Mouse (Mus musculus) lung, embryonic 16.5 days (tissue): ENCODE measurements around the gene Dld. TPM values are rescaled to one million over a fixed set of nuclear protein-coding genes. Genes with fewer than 3 reads are reported as not detected.
A peak's percentile ranks its signal among the peaks of the same experiment; 100 is the strongest.

Source experiments
- ATAC-seq: fragments of 200-750 bp; cut with Nextera tagmentation; 2 replicates; pipeline ENCODE4 v1.8.0; 2017; ENCODE audit warnings: low read depth, mild to moderate bottlenecking, moderate library complexity
- H3K27ac ChIP-seq: fragments of 300-500 bp; sonication (generic); 2 replicates; pipeline ENCODE4 v1.5.1; 2014; ENCODE audit warnings: mild to moderate bottlenecking, control low read depth, low read length
- H3K27me3 ChIP-seq: fragments of 300-500 bp; sonication (generic); 2 replicates; pipeline ENCODE4 v1.6.1; 2014; ENCODE audit warnings: low read depth, low read length, mixed read lengths; ENCODE audit not compliant: control insufficient read depth, insufficient read depth
- H3K36me3 ChIP-seq: fragments of 300-500 bp; sonication (generic); 2 replicates; pipeline ENCODE4 v1.6.1; 2014; ENCODE audit warnings: low read length; ENCODE audit not compliant: control insufficient read depth, insufficient read depth
- H3K4me1 ChIP-seq: fragments of 300-500 bp; sonication (generic); replicated peaks from 2 replicates; pipeline ENCODE4 v1.6.1; 2014; ENCODE audit warnings: low read length, mixed read lengths; ENCODE audit not compliant: control insufficient read depth, insufficient read depth
- H3K4me2 ChIP-seq: fragments of 300-500 bp; sonication (generic); 2 replicates; pipeline ENCODE4 v1.6.1; 2014; ENCODE audit warnings: low read depth, low read length, control low read depth
- H3K4me3 ChIP-seq: fragments of 300-500 bp; sonication (generic); 2 replicates; pipeline ENCODE4 v1.5.1; 2014; ENCODE audit warnings: mild to moderate bottlenecking, low read length, control low read depth
- H3K9ac ChIP-seq: fragments of 300-500 bp; sonication (generic); 2 replicates; pipeline ENCODE4 v1.6.1; 2014; ENCODE audit warnings: low read length, control low read depth
- H3K9me3 ChIP-seq: fragments of 300-500 bp; sonication (generic); 2 replicates; pipeline ENCODE4 v1.6.1; 2016; ENCODE audit warnings: low read length; ENCODE audit not compliant: control insufficient read depth
- WGBS: fragments of 180-500 bp; shearing (Covaris S2); extraction: QIAGEN DNeasy Blood & Tissue Kit; methylation state at CpG from one replicate; pipeline ENCODE4 v1.1.7; 2014; 5-methylcytosine and 5-hydroxymethylcytosine counted together
- polyA plus RNA-seq: library from polyadenylated mRNA; unstranded; fragments of >200 nt; fragmentation: Nextera tagmentation; extraction: Ambion mirVana; gene quantifications from 2 replicates; pipeline ENCODE4 v1.2.1, GENCODE M21; 2015

The Dld gene
- polyA plus RNA-seq, 1 experiment from 2014 or later = 121 TPM

DNA sequence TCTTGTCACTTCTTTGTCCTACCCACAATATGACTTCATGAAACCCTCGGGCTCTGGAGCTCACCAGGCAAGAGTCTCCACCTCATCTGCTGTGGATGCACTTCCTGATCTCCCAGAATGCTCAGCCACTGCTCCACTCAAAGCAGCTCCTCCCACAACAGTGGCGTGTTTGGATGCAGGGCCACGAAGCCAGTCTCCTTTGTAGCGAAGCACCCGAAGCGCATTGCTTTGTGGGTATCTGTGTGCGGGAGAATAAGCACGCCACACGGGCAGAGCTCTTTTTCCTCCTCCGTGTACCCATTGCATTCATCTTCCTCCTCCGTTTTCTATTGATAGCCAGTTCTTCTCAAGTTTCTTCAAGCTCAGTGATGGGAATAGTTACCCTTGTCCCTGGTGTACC, 26.0 kb upstream of the Dld start:
- Histone ChIP-seq H3K27me3 (no peaks in the 10 kb centered on the region), H3K27ac (no peak overlapping the region), H3K9ac (no peak overlapping the region), H3K9me3 (no peaks in the 10 kb centered on the region), H3K36me3 (no peaks in the 10 kb centered on the region), H3K4me1 (peaks cover 16% of the 10 kb centered on the region), H3K4me3 (peak overlapping the region; percentile 10; the same call in 1 of the 2 replicates), H3K4me2 (peak overlapping the region; percentile 66)
- no peak for ATAC-seq
- 47% methylated on average over 11 of the region's 11 CpGs for WGBS

DNA sequence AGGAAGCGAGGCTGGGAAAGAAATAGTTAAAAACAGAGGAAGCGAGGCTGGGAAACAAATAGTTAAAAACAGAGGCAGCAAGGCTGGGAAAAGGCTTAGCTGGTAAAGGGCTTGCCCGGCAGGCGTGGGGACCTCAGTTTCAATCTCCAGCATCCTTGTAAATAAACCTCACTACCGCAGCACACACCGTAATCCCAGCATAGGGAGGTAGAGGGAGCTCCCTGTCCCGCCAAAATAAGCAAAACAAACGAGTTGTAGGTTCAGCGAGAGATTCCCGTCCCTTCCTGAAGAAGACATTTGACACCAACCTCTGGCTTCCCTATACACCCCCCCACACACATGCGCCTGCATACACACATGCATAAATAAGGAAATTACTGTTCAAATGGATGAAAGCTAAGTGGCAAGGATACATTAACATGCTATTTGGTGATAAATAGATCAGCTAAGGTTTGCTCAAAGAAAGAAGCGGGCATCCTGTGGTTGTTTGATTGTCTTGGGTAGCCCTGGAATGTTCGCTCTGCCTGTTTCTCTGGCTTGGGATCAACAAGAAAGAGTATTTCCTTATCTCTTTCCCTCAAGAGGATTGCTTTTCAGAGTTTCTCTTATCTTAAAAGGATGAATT, 25.2 kb upstream of the Dld start:
- Histone ChIP-seq H3K9ac (peak overlapping the region; percentile 48), H3K27ac (no peak overlapping the region), H3K4me2 (peak overlapping the region; percentile 66), H3K4me1 (peaks cover 14% of the 10 kb centered on the region), H3K27me3 (no peaks in the 10 kb centered on the region), H3K4me3 (peak overlapping the region; percentile 31), H3K9me3 (no peaks in the 10 kb centered on the region), H3K36me3 (no peaks in the 10 kb centered on the region)
- 5% methylated on average over 13 of the region's 13 CpGs for WGBS
- peak; percentile 34; the same call in 1 of the 2 replicates for ATAC-seq

GRCm38 (mm10) chr12:31375283-31375615, 24.0 kb upstream of the Dld start:
- H3K4me3 ChIP-seq = no peak overlapping the region
- no peak for ATAC-seq
- 62% methylated on average over 4 of the region's 4 CpGs for WGBS

GRCm38 (mm10) chr12:31374603-31375282, 23.5 kb upstream of the Dld start:
- Histone ChIP-seq H3K4me2 (no peak overlapping the region), H3K9ac (no peak overlapping the region), H3K9me3 (no peaks in the 10 kb centered on the region), H3K36me3 (no peaks in the 10 kb centered on the region), H3K27ac (no peak overlapping the region), H3K4me1 (peaks cover 14% of the 10 kb centered on the region), H3K27me3 (no peaks in the 10 kb centered on the region), H3K4me3 (no peak overlapping the region)
- 31% methylated on average over 9 of the region's 9 CpGs for WGBS
- ATAC-seq = peak; percentile 66

More at GRCm38 (mm10) chr12:31375283-31375615, 24.0 kb upstream of the Dld start:
- Histone ChIP-seq H3K27ac (no peak overlapping the region), H3K4me1 (peaks cover 14% of the 10 kb centered on the region), H3K27me3 (no peaks in the 10 kb centered on the region), H3K9me3 (no peaks in the 10 kb centered on the region), H3K4me2 (no peak overlapping the region), H3K9ac (no peak overlapping the region), H3K36me3 (no peaks in the 10 kb centered on the region)

DNA sequence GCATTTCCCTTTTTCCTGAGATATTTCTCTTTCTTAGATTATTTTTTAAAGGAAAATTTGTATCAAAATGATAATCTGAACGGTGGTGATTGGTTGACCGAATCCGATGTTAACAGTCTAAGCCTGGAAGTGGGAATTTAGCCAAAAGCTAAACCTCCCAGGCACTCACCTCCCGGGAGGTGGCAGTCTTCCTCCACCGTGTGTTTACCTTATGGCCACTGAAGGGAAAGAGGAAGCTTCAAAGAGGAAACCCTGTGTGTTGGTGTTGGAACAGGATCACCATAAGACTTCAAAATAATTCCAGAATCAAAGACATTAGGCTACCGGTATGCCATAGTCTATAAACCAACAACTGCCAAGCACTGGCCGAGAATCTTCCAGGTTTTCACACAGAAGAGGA, 18.4 kb upstream of the Dld start:
- no peak overlapping the region for H3K9ac ChIP-seq
- WGBS = 63% methylated on average over 7 of the region's 7 CpGs
- ATAC-seq = no peak

DNA sequence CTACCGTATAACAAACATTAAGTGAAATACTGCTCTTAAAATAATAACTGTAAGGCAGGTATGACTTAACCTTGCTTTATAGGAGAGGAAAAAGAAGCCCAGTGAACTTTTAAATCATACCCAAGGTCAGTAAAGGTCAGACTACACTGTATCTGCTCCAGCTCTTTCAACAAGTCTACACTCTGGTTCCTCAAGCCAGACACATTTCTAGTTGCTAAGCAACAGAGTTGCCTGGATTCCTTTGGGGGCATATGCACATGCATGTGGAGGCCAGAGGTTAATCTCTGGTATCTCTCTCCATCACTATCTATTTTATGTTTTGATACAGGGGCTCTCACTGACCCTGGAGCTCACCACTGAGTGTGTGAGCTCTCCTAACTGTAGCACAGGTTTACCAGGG, 17.9 kb upstream of the Dld start:
- Histone ChIP-seq H3K4me3 (no peak overlapping the region), H3K9me3 (no peaks in the 10 kb centered on the region), H3K4me1 (no peaks in the 10 kb centered on the region; the same call in 1 of the 2 replicates), H3K36me3 (no peaks in the 10 kb centered on the region), H3K9ac (no peak overlapping the region), H3K27ac (no peak overlapping the region), H3K27me3 (no peaks in the 10 kb centered on the region), H3K4me2 (no peak overlapping the region)
- no peak for ATAC-seq
- WGBS = 84% methylated on average over 1 of the region's 1 CpGs

More for the DNA sequence above, 18.4 kb upstream of the Dld start:
- Histone ChIP-seq H3K9me3 (no peaks in the 10 kb centered on the region), H3K4me1 (no peaks in the 10 kb centered on the region; the same call in 1 of the 2 replicates), H3K27ac (no peak overlapping the region), H3K4me3 (no peak overlapping the region), H3K27me3 (no peaks in the 10 kb centered on the region), H3K36me3 (no peaks in the 10 kb centered on the region), H3K4me2 (no peak overlapping the region)

- ATAC-seq = no peak
- Histone ChIP-seq H3K27ac (no peak overlapping the region), H3K27me3 (no peaks in the 10 kb centered on the region), H3K36me3 (no peaks in the 10 kb centered on the region), H3K4me2 (no peak overlapping the region), H3K9ac (no peak overlapping the region), H3K4me1 (no peaks in the 10 kb centered on the region; the same call in 1 of the 2 replicates), H3K9me3 (no peaks in the 10 kb centered on the region), H3K4me3 (no peak overlapping the region)
- 88% methylated on average over 5 of the region's 5 CpGs for WGBS
Observed at GRCm38 (mm10) chr12:31367721-31368120, 16.5 kb upstream of the Dld start.

- Histone ChIP-seq H3K9me3 (no peaks in the 10 kb centered on the region), H3K4me2 (no peak overlapping the region), H3K9ac (no peak overlapping the region), H3K4me1 (no peaks in the 10 kb centered on the region), H3K36me3 (no peaks in the 10 kb centered on the region), H3K27me3 (no peaks in the 10 kb centered on the region), H3K4me3 (no peak overlapping the region), H3K27ac (no peak overlapping the region)
- no peak for ATAC-seq
- 55% methylated on average over 3 of the region's 3 CpGs for WGBS
Observed at GRCm38 (mm10) chr12:31366428-31366827, 15.2 kb upstream of the Dld start.

- Histone ChIP-seq H3K9me3 (no peaks in the 10 kb centered on the region), H3K4me1 (peaks cover 7% of the 10 kb centered on the region), H3K9ac (peak overlapping the region; percentile 90), H3K36me3 (peaks cover 8% of the 10 kb centered on the region), H3K4me2 (peak overlapping the region; percentile 79), H3K4me3 (peak overlapping the region; percentile 88), H3K27me3 (no peaks in the 10 kb centered on the region), H3K27ac (no peak overlapping the region)
- no peak for ATAC-seq
- WGBS = 19% methylated on average over 15 of the region's 15 CpGs
Observed at GRCm38 (mm10) chr12:31350191-31350943, 886 bp downstream of the Dld start.
